ENCODE assay signal across 23 mouse cellular contexts in genomic region chr9:26798205-26798604, GRCm38 (mm10).
"Had no signal": no experiment of that assay in that cellular context is flagged by ENCODE, and none has a peak within 500 bp of the region (broad histone marks: within the 10 kb centered on the region; RNA-seq: fewer than 3 reads in every experiment).

No protein-coding gene starts in this region.

- H3K36me3 ChIP-seq: intestine, embryonic 15.5 days; limb, embryonic 10.5 days; limb, embryonic 13.5 days; liver, embryonic 12.5 days; liver, embryonic 15.5 days; lung, embryonic 15.5 days; midbrain, embryonic 12.5 days; midbrain, embryonic 15.5 days; neural tube, embryonic 12.5 days; neural tube, embryonic 15.5 days; stomach, embryonic 15.5 days had no signal

- H3K9me3 ChIP-seq: intestine, embryonic 15.5 days; limb, embryonic 10.5 days; limb, embryonic 13.5 days; liver, embryonic 12.5 days; liver, embryonic 15.5 days; lung, embryonic 15.5 days; midbrain, embryonic 12.5 days; midbrain, embryonic 15.5 days; neural tube, embryonic 12.5 days; neural tube, embryonic 15.5 days; stomach, embryonic 15.5 days had no signal

- H3K27me3 ChIP-seq: intestine, embryonic 15.5 days; limb, embryonic 13.5 days; liver, embryonic 12.5 days; liver, embryonic 15.5 days; lung, embryonic 15.5 days; midbrain, embryonic 12.5 days; midbrain, embryonic 15.5 days; neural tube, embryonic 12.5 days; neural tube, embryonic 15.5 days; stomach, embryonic 15.5 days had no signal

- H3K4me2 ChIP-seq: intestine, embryonic 15.5 days; limb, embryonic 13.5 days; liver, embryonic 12.5 days; liver, embryonic 15.5 days; lung, embryonic 15.5 days; midbrain, embryonic 12.5 days; midbrain, embryonic 15.5 days; neural tube, embryonic 12.5 days; neural tube, embryonic 15.5 days; stomach, embryonic 15.5 days had no signal

- H3K4me3 ChIP-seq: intestine, embryonic 15.5 days; layer of hippocampus, adult 2 months; limb, embryonic 10.5 days; limb, embryonic 13.5 days; liver, embryonic 12.5 days; liver, embryonic 15.5 days; lung, embryonic 15.5 days; midbrain, embryonic 12.5 days; midbrain, embryonic 15.5 days; neural tube, embryonic 12.5 days; neural tube, embryonic 15.5 days; stomach, embryonic 15.5 days had no signal

- H3K9ac ChIP-seq: intestine, embryonic 15.5 days; limb, embryonic 13.5 days; liver, embryonic 12.5 days; liver, embryonic 15.5 days; lung, embryonic 15.5 days; midbrain, embryonic 12.5 days; midbrain, embryonic 15.5 days; neural tube, embryonic 12.5 days; neural tube, embryonic 15.5 days; stomach, embryonic 15.5 days had no signal

- H3K27ac ChIP-seq: intestine, embryonic 15.5 days; layer of hippocampus, adult 2 months; limb, embryonic 10.5 days; limb, embryonic 13.5 days; liver, embryonic 12.5 days; liver, embryonic 15.5 days; lung, embryonic 15.5 days; midbrain, embryonic 12.5 days; midbrain, embryonic 15.5 days; neural tube, embryonic 12.5 days; neural tube, embryonic 15.5 days; stomach, embryonic 15.5 days had no signal

- DNase-seq: layer of hippocampus, adult 9-11 months; liver; lung, adult 18-20 months; lung, postnatal 10 days; lung, postnatal 4 days; retina, postnatal 1 day; right cerebral cortex, postnatal 25 days; spleen, adult 18-20 months; thymus, adult 18-20 months; thymus, postnatal 36 days had no signal

- ATAC-seq: hindbrain, embryonic 16.5 days; intestine, embryonic 15.5 days; liver, embryonic 12.5 days; midbrain, embryonic 15.5 days had no signal

- H3K4me1 ChIP-seq: intestine, embryonic 15.5 days; limb, embryonic 10.5 days; limb, embryonic 13.5 days; liver, embryonic 12.5 days; liver, embryonic 15.5 days; lung, embryonic 15.5 days; midbrain, embryonic 12.5 days; midbrain, embryonic 15.5 days; neural tube, embryonic 12.5 days; neural tube, embryonic 15.5 days; stomach, embryonic 15.5 days had no signal
